Comparison of ENCODE assay signal across 30 mouse cellular contexts in the genomic region with DNA sequence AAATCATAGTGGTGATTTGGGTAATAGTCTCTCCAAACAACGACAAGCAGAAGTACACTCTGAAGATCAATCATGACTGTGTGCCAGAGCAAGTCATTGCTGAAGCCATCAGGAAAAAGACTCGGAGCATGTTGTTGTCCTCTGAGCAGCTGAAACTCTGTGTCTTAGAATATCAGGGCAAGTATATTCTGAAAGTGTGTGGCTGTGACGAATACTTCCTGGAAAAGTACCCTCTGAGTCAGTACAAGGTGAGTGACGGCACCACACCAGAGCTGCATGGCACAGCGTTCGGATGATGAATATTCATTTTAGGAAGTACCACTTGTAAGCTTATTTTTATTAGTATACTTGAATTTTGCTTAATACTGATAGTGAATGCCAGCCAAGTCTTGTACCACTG. TPM values are rescaled to one million over a fixed set of nuclear protein-coding genes. Genes with fewer than 3 reads are reported as not detected.
"Had no signal": no experiment of that assay in that cellular context is flagged by ENCODE, and none has a peak within 500 bp of the region (broad histone marks: within the 10 kb centered on the region; RNA-seq: fewer than 3 reads in every experiment).

No protein-coding gene starts in this region.

- H3K27me3 ChIP-seq: heart, embryonic 13.5 days; heart, embryonic 15.5 days; hindbrain, embryonic 13.5 days; hindbrain, embryonic 15.5 days; intestine, embryonic 15.5 days; limb, embryonic 12.5 days; liver, embryonic 13.5 days; liver, embryonic 15.5 days had no signal

- H3K9ac ChIP-seq: heart, embryonic 13.5 days; heart, embryonic 15.5 days; hindbrain, embryonic 13.5 days; hindbrain, embryonic 15.5 days; intestine, embryonic 15.5 days; limb, embryonic 12.5 days; liver, embryonic 13.5 days; liver, embryonic 15.5 days; liver, postnatal 0 days had no signal

- H3K4me1 ChIP-seq: heart, embryonic 15.5 days; hindbrain, embryonic 13.5 days; hindbrain, embryonic 15.5 days; intestine, embryonic 15.5 days; liver, embryonic 13.5 days; liver, embryonic 15.5 days had no signal

- H3K27ac ChIP-seq: gastrocnemius, adult 2 months; heart, embryonic 13.5 days; heart, embryonic 15.5 days; hindbrain, embryonic 13.5 days; hindbrain, embryonic 15.5 days; intestine, embryonic 15.5 days; layer of hippocampus, adult 2 months; left cerebral cortex, adult 2 months; limb, embryonic 10.5 days; limb, embryonic 12.5 days; liver, embryonic 13.5 days; liver, embryonic 15.5 days had no signal

- H3K4me2 ChIP-seq: heart, embryonic 11.5 days; heart, embryonic 13.5 days; heart, embryonic 15.5 days; hindbrain, embryonic 13.5 days; hindbrain, embryonic 15.5 days; intestine, embryonic 15.5 days; limb, embryonic 12.5 days; liver, embryonic 11.5 days; liver, embryonic 13.5 days; liver, embryonic 15.5 days had no signal

- H3K9me3 ChIP-seq: heart, embryonic 13.5 days; heart, embryonic 15.5 days; hindbrain, embryonic 13.5 days; hindbrain, embryonic 15.5 days; intestine, embryonic 15.5 days; limb, embryonic 10.5 days; limb, embryonic 12.5 days; liver, embryonic 13.5 days; liver, embryonic 15.5 days had no signal

- H3K4me3 ChIP-seq: gastrocnemius, adult 2 months; heart, embryonic 13.5 days; heart, embryonic 15.5 days; hindbrain, embryonic 13.5 days; hindbrain, embryonic 15.5 days; intestine, embryonic 15.5 days; layer of hippocampus, adult 2 months; left cerebral cortex, adult 2 months; limb, embryonic 10.5 days; limb, embryonic 12.5 days; liver, embryonic 13.5 days; liver, embryonic 15.5 days had no signal

- DNase-seq: gastrocnemius, adult 2 months; gastrocnemius, postnatal 10 days; gastrocnemius, postnatal 36 days; heart, adult 18-20 months; heart, postnatal 14 days; heart, postnatal 36 days; kidney, adult 18-20 months; kidney, adult 8-10 months; kidney, postnatal 10 days; kidney, postnatal 25 days; kidney, postnatal 4 days; liver; liver, embryonic 13.5 days; liver, postnatal 0 days had no signal

- ATAC-seq: intestine, embryonic 15.5 days; intestine, postnatal 0 days; liver, postnatal 0 days had no signal

RNA-seq across cellular contexts. Expression of gene Kcnmb3, which starts 54.2 kb away (rescaled TPM):
- total RNA-seq: gastrocnemius, adult 2 months; heart, adult 18-20 months; heart, postnatal 36 days; hematopoietic stem cell, adult 5-6 weeks; left cerebral cortex, adult 2 months had no signal
- polyA plus RNA-seq: heart, embryonic 15.5 days; hindbrain, embryonic 13.5 days; hindbrain, embryonic 15.5 days; intestine, embryonic 15.5 days; kidney, embryonic 14.5 days; limb, embryonic 14.5 days; liver, embryonic 13.5 days; liver, embryonic 15.5 days; liver, postnatal 0 days had no signal
